Mouse (Mus musculus) bone marrow, adult 2 months (tissue): ENCODE results near the gene Slc16a3.

Source experiments
- CTCF ChIP-seq: fragments of 200-500 bp; IDR thresholded peaks from 2 replicates; pipeline ENCODE4 v1.5.1; 2011; ENCODE audit warnings: low read length, control low read depth; ENCODE audit not compliant: control insufficient read depth, insufficient read depth
- POLR2A ChIP-seq: fragments of 200-500 bp; IDR thresholded peaks from 2 replicates; pipeline ENCODE4 v1.6.1; 2011; ENCODE audit warnings: low read depth, mild to moderate bottlenecking, control low read depth, low read length, borderline replicate concordance; ENCODE audit not compliant: control insufficient read depth

DNA sequence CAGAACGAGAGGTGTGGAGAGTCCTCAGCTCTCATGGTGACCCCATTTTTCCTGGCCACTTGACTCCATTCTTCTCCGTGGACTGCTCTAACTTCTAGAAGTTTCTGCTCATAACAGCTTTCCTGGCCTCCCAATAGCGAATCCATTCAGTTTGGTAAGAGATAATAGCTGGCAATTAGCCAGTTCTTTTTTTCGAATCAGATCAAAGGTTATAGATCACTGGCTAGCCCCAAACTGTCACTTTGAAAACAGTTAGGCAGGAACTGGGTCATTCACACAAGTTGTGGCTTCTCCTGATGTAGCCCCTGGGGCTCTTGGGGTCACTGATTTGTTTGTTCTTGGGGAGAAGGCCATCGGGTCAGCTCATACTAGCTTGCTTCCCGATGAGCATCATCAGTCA, 46.5 kb downstream of the Slc16a3 start:
- TF ChIP-seq CTCF (no peak), POLR2A (no peak)
